Mouse (Mus musculus) gastrocnemius, postnatal 10 days (tissue): ENCODE data around the gene Lrig2. TPM values are rescaled to one million over a fixed set of nuclear protein-coding genes. Genes with fewer than 3 reads are reported as not detected.
A peak's percentile ranks its signal among the peaks of the same experiment; 100 is the strongest.

Experiments used
- DNase-seq: peaks from one replicate; pipeline ENCODE4 v3.0.0; 2021; ENCODE audit warnings: mixed read lengths
- total RNA-seq, 2 experiments: library from RNA; stranded (reverse); gene quantifications; 2 replicates each; pipeline ENCODE4 v1.2.3; 2021

Lrig2 gene
- total RNA-seq, 2 experiments from 2014 or later = 10.1 to 16.4 TPM

GRCm38 (mm10) chr3:104510771-104511429, 818 bp downstream of the Lrig2 start:
- no peak for DNase-seq

DNA sequence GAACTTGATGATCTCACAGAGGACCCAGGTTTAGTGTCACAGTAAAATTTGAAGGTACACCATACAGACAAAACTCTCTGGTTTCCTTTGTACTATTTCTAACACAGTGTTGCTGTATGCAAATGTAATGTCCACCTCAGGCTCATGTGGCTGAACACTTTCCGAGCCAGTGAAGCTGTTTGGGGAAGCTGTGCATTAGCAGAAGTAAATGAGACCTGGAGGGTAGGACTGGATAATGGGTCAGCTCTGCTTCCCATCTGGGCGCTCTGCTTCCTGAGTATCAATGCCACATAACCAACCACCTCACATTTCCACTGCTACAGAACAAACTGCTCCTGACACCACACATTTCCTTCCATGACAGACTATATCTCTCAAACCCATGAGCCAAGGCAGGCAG, 10.1 kb downstream of the Lrig2 start:
- no peak for DNase-seq

DNA sequence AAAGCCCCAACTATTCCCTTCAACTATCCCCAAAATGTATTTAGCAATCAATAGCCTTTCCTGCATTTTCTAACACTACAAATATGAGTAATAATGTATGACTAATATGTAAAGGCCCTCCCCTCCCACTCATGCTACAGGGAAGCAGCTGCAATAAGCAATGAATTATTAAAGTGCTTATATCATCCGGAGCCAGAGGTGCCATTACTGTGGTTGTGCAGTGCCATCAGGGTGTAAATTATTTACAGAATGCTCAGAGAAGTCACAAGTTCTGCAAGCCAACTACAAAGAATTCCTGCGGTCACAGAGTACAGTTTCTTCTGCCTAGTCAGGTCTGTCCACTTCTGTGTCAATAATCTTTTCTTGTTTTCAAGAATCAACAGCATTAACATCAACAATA, 10.8 kb downstream of the Lrig2 start:
- DNase-seq = no peak

GRCm38 (mm10) chr3:104496176-104496575, 15.5 kb downstream of the Lrig2 start:
- DNase-seq = no peak

DNA sequence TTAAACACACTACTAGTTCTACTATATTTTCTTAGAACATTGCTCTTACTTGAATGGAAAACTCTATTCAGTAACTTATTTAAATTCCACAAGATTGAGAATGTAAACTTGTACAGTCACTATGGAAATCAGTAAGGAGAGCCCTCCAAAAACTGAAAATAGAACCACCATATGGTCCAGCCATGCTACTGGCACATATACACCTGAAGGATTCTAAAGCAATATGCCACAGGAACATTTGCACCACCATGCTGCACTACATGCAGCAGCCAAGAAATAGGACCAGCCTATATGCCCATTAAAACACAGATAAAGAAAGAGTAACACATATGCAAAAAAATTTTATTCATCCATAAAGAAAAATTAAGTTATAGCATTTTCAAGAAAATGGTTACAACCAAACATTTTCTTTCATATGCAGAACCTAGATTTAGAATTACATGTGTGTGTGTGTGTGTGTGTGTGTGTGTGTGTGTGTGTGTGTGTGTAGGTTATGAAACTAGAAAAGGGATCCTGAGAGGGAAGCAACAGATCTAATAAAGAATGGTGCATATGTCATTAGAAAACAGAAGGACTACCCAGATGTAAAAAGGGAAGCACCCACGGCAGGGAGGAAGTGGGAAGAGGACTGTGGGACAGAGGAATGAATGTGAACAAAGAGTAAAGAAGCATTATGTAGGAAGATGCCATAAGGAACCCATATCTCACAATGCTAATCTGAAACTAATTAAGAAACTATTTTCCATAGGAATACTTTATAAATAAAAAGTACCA, 30.6 kb downstream of the Lrig2 start:
- DNase-seq = no peak

DNA sequence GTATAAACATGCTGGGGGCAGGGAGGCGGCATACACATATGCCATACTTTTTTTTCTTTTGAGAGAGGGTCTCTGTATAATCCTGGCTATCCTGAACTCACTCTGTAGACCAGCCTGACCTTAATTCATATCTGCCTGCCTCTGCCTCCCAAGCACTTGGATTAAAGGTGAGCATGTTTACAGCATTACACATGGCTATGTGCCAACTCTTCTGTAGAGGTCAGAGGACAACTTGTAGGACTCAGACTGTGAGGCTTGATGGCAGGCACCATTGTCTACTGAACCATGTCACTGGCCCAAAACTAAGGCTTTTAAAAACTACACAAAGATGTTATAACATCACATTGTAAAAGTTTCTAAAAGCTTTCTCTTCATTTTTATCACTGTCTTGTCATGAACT, 33.7 kb downstream of the Lrig2 start:
- DNase-seq = no peak

GRCm38 (mm10) chr3:104469421-104469820, 42.3 kb downstream of the Lrig2 start:
- no peak for DNase-seq

- DNase-seq = no peak
Measured at GRCm38 (mm10) chr3:104461226-104461625, 50.5 kb downstream of the Lrig2 start.

DNA sequence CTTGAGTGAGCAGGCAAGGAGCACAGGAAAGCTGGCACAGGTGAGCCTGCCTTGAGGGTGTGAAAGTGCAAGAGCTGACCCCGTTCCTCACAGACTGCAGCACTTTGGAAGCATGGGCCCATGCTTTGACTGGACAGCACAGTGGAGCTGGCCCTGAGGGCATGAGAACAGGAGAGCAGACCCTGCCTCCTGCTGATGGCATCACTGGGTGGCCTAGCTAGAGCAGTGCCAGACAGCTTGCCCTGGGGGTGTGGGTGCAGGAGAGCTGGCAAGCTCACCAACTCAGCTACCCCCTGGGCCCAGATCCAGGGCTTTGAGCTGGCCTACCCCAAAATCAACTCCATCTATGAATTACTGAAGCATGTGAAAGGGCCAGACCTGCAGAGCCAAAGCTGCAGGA, 53.1 kb downstream of the Lrig2 start:
- DNase-seq = no peak

DNA sequence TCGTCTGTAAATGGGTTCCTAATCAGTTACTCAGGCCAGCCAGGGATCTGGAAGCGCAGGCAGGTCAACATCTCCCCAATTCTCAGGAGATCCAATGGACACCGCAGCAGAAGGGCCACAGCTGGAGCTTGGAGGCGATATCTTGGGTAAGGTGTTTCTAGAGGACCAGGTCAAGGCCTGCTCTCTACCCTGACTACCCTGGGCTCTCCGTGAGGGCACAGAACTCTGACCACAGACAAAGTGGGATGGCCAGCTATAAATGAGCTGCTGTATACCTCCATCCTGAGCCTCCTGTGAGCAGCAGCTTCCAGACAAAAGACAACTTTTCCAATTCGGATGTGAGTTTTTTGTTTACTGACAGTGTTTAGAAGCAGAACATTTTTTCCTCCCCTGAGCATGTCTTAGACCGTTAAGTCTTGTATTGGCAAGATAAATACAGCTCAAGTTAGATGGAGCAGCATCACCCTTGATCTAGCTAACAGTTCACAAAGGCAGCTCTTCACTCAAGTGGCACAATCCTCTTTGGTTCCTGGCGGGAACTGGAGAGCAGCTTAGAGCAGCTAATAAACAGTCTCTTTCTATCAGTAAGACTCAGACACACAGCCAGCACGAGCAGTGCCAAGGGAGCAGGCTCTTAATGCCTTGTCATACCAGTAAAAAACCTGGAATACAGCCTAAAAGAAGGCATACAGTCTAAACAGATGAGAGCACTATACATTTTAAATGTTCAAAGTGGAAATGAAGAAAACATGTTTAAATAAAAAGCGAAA, 56.0 kb downstream of the Lrig2 start:
- no peak for DNase-seq

GRCm38 (mm10) chr3:104447240-104447639, 64.5 kb downstream of the Lrig2 start:
- DNase-seq = no peak

DNA sequence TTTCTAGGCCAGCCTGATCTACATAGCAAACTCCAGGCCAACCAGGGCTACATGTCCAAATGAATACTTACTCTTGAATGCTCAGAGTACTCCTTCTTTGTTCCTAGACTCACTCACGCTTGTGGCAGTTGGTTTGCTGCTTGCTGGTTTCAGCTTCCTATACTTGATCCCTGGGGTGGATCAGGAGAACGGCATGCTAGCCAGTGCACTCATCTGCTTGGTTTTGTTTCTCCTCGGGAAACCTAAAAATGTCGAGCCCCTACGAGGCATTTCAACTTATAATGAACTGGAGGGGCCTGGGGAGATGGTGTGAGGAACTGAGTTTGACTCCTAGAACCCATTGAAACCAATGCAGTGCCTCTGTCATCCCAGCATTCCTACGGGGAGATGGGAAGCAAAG, 65.0 kb downstream of the Lrig2 start:
- DNase-seq = no peak

- DNase-seq = peak; percentile 12
Measured at GRCm38 (mm10) chr3:104445576-104445975, 66.1 kb downstream of the Lrig2 start.

GRCm38 (mm10) chr3:104444946-104445460, 66.7 kb downstream of the Lrig2 start:
- no peak for DNase-seq

DNA sequence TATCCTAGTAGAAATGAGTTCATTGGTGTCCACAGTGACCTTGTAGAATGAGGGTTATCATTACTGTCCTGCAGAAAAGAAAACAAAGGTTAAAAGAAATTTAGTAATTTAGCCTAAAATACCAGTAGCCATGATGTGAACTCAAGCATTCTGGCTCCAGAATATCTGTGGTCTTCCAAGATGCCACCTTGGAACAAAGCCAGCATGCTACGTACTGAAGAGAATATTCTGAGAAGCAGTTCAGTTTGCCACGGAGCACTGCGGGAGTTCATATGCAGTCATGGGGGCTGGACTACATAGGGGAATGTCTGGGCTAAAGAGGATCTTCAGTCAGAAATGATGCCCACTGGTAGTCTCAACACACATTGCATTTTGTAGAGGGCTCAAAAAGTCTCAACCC, 67.6 kb downstream of the Lrig2 start:
- no peak for DNase-seq

DNA sequence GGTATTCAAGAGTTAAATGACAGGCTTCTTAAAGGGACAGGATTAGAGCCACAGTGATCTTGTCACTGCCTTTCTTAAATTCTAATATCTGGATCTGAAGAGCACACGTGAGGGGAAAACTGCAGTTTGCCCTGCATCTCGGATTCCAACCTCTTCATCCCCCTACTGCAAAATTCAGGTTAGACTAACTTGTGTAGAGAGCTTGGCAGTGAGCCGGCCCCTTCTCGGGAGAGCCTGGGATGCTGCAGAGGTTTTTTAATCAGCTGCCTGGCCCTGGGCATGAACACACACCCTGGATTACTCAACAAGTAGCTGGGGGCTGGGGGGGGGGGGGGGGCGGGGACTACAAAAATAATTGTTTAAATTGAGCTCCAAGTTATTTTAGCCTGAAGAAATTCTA, 69.4 kb downstream of the Lrig2 start:
- peak; percentile 25 for DNase-seq

- peak; percentile 98 for DNase-seq
Measured at GRCm38 (mm10) chr3:104441870-104442283, 69.8 kb downstream of the Lrig2 start.

GRCm38 (mm10) chr3:104441435-104441834, 70.3 kb downstream of the Lrig2 start:
- DNase-seq = no peak

DNA sequence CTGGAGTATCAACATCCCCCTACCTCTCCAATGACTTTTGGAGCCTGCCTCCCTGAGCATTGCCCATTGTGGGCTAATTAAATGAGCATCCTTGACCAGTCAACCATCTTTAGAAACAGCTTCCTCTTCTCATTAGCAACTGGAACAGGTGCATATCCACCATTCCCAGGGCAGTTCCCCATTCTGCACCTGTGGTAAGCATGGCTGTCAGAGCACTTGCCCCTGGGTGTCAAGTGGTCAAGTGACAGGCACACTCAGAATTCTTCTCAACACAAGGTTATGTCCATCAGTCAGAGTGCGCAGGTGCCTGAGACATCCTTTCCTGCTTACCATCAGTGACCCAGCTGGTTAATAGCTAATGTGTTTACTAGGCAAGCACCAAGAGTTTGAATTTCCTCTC, 72.9 kb downstream of the Lrig2 start:
- no peak for DNase-seq

DNA sequence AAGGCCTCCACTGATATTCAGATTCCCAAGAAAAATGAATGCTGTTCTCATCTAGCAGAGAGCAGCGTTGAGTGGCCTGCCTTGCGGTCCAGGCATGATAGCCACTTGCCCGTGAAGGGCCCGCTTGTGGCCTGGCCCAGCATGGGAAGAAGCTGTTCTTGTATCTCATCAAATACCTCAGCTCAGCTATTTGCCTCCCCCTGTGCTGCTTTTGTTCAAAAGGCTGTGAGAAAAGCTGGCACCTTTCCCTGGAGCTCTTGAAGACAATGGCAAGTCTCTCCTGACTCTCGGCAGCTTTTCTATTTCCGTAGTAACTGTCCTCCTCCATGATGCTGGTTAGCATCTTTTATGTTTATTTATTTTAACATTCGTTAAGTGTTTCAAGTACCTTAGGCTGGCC, 74.1 kb downstream of the Lrig2 start:
- DNase-seq = no peak

DNA sequence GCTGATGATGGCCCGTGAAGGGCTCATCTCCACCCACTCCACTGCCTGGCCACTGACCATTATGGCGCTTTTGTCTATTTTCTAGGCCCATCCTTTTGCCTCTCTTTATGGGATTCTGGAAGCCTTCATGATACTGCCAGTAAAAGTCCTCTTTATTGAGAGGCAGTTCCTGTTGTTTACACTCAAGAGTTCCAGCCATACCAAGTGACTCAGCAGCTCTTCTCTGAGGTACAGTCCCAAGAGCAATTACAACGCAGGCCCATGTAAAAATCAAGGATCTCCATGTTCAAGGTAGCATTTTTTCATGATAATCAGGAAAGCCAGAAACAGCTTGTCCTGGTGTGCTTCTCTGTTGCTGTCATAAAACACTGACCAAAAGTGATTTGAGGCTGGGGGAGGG, 75.8 kb downstream of the Lrig2 start:
- no peak for DNase-seq

GRCm38 (mm10) chr3:104434246-104434696, 77.4 kb downstream of the Lrig2 start:
- DNase-seq = peak; percentile 18

GRCm38 (mm10) chr3:104432651-104433050, 79.1 kb downstream of the Lrig2 start:
- DNase-seq = no peak
